Mouse (Mus musculus): Measurements from ENCODE around the gene Castor1.
"Not testable (repeated sequence)": the region's sequence is repeated elsewhere in the genome, so short reads cannot be mapped to it uniquely, and the experiment has no call there.

Gene Castor1

GRCm38 (mm10) chr11:4217914-4218629 lies at the start of gene Castor1:
Castor1 (plus strand) TSS chr11:4218225.
- DNase-seq = peak; percentile 87 to 91

DNA sequence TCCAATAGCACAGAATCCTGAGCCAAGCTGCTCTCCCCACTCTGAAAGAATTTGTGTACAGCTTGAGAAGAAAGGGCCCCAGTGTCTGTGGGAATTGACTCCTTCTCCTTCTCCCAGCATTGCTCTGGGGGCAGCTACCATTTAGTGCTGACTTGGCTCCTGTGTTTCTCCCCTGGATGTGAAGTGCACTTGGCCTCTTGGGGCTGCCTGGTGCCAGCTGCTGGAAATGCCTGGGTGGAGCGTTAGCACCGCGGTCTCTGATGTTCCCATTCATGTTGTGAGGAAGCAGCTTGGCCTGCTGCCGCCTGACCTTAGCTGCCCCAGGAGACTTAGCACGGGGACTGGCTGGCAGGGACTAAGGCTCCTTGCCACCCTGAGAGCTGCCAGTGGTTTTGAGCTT lies 43.4 kb upstream of the Castor1 start:
- DNase-seq = no peak

DNA sequence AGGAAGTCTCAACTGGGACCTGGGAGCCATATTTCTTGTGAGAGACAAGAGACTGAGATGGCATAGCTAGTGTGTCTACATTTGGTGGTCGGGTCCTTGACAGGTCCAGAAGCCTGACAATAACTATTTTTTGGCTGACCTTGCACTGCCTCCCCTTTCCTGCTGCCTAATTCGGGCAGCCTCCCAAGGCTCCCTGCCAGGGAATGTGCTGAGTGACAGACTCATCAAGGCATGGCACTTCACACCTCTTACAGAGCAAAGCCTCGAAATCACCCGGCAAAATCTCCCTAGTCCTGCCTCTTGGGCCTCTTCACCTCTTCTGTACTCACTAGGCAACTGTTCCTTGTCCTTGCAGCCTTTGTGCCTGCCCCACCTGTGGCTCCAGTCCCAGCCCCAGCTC lies 40.3 kb upstream of the Castor1 start:
- DNase-seq = no peak

DNA sequence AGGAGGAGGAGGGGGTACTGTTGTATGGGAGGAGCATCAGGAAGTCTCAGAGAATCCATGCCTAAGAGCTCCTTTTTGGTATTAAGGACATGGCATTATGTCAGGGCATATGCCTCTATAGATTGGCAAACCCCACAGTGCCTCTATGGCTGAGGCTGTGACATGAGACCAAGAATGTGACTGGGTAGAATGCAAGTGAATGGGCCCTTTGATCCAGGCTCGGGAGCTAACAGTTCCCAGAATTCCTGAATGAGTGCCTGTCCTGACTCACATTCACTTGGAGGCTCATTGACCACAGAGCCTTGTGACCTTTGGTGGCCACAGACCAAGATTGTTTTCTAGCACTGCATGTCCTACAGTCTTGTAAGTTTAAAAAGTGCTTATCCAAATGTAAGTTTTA lies 36.0 kb upstream of the Castor1 start:
- no peak for DNase-seq

DNA sequence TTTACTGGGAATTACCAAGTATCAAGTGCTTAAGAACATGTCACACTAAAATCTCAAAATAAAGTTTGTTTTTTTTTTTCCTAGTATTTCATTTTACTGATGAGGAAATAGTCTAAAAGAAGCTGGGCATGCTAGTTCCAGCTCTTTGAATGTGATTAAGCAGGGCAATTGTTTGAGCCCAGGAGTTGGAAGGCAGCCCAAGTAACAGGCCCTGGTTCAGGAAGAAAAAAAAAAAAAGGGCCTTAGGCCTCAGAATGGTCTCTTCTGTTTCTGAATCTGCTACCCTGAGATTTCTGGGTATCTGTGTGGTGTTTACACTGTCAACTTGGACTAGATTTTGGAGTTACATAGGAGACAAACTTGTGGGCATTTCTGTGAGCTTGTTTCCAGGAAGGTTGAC lies 34.5 kb upstream of the Castor1 start:
- DNase-seq = no peak

- no peak for DNase-seq
Observed at GRCm38 (mm10) chr11:4184251-4184952, 33.6 kb upstream of the Castor1 start.

- DNase-seq = not testable (repeated sequence)
Observed at GRCm38 (mm10) chr11:4185480-4185879, 32.5 kb upstream of the Castor1 start.

- peak; percentile 97 to 98 for DNase-seq
Observed at GRCm38 (mm10) chr11:4186486-4187317, 31.3 kb upstream of the Castor1 start, which contains the start of gene Tbc1d10a. Tbc1d10a (plus strand) TSS chr11:4186789.

DNA sequence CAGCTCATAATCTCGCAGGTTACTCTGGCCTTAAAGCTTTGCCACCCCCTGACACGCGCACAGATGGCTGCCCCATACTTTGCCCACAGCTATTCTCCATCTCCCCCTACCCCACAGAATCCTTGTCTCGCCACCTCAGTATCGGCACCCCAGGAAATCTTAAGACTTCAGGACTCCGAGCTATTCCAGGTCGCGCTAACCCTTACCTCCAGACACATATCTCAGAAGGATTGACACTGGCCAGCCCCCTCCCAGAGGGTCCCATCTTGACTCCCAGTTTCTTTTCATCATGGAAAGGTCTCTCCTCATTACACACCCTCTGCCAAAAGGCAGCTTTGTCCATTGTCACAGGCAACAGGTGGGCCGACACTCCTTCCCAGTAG lies 30.7 kb upstream of the Castor1 start:
- no peak for DNase-seq

DNA sequence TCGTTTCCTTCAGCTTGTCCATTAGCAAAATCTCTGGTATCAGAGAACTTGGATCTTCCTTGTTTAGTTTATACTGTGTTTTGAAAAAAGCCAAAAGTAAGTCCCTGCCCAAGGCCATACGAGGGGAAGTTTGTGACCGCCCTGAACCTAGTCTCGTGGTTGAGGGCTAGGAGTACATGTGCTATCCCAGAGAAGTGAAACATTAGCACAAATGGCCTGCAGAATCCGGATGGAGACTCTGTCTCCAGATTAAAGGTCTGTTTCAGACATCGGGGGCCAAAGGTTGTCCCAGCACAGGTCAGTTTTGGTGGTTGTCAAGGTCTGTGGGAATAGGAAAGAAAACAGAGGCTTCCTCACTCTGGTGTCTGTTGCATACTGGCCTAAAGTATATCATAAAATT lies 28.8 kb upstream of the Castor1 start:
- no peak for DNase-seq

GRCm38 (mm10) chr11:4190677-4191076 lies 27.3 kb upstream of the Castor1 start:
- DNase-seq = no peak

- DNase-seq = no peak
Observed at GRCm38 (mm10) chr11:4192757-4193156, 25.3 kb upstream of the Castor1 start.

DNA sequence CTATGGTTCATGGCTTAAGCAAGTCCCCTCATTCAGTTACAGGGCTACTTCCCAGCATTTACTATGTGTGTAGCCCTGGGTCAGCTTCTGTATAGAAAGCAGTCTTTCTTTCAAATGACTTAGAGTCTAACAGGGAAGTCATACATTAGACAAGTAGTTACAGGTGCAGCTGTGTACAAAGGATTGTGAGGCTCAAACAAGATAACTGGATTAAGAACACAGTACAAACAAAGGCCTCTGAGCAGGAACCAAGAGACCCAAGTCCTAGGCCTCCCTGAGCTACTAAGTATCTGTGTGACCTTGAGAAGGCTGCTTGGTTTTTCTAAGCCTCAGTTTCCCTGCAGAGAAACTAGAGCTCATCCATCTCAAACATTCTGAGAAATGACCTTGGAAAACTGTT lies 24.6 kb upstream of the Castor1 start:
- DNase-seq = no peak

DNA sequence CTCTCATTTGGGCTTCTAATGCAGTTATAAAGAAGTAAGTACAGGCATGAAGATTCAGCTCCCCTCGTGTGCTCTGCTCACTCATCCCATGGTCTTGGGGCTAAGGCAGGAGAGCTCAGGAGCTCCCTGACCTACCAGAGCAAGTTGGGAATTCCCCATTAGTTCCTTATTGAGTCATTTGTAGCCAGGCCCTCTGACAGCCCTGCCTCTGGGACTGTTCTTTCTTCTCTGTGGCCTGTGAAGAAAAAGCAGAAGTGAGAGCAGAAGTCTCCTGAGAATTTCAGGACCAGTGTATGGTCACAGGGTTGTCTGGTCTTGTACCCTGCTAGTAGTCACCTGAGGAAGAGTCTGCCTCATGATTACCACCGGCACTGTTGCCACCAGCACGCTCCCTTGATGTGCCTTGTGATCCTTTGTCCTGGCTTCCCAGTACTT lies 22.4 kb upstream of the Castor1 start:
- DNase-seq = peak; percentile 30 to 48

GRCm38 (mm10) chr11:4196636-4197035 lies 21.4 kb upstream of the Castor1 start:
- DNase-seq = no peak

DNA sequence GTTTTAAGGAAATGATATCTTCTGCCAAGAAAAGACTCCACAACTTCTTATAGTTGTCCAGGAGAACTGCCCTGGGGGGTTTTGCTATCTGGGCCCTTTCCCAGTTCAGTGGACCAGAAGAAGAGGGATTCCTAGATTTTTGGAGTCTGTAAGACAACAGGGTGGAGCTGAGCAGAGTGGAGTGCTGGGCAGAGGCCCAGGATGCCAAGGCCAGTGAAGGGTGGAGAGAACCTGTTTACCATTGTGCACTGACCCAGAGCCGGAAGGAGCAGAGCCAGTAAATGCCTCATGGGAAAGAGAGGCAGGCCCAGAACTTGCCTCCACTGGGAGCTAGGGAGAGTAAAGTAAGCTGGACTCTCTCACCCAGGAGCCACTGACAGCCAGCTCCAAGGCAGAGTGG lies 20.3 kb upstream of the Castor1 start:
- DNase-seq = no peak

DNA sequence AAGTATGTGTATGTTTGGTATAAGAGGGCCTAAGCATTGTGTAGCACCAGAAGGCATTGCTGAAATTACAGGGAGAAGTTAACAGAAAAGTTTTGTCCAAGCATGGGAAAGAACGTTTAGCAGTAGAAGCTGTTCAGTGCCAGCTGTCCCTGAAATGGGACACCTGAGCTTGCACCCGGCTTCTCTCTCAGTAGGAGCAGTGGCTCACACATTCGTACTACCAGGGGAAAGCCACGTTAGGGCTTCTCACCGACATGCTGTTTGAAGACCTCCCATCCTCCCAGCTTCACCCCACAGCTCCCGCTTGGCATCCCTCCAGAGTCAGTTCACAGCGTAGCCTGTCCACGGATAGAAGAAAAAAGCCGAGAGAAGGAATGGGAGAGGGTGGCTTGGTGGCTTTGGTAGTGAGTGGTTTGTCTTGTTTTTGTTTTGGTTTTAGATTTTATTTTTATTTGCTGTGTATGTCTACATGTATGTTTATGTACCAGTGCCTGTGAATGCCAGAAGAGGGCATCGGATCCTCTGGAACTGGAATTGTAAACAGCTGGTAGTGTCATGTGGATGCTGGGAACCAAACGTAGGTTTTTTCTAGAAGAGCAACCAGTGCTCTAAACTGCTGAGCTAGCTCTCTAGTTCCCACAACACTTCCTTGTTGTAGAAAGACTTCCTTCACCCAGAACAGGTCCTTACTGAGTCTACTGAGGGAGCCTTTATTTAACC lies 15.9 kb upstream of the Castor1 start:
- DNase-seq = no peak

DNA sequence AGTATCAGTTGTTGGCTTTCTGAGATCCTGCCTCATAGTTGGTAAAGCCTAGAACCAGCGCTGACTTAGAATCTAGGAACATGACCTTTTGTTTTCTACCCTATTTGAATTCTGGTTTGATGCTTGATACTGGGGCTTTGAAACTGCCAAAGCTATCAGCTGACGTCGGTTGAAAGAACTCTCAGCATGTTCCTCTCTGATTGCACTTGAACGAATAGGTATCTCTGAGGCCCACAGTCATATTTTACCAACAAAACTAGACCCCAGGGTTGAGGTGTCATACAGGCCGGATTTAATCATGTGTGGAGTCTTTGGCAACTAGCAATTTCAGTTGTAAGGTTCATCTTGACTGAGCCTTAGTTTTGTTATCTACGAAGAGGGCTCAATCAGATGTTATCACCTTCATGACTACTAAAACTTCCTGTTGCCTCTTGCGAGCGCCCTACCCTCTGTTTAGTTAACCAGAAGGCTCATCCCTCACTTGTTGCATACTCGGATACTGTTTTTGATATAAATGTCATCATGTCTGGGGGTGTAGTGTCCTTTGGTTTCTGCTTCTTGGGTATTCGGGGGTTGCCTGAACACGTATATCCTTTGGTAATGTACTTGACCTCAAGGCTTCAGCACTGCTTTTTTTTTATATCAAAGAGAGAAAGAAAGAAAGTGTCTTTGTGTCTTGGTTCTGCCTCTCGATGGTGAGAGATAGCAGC lies 14.9 kb upstream of the Castor1 start:
- no peak for DNase-seq

- DNase-seq = peak in 1 of 2 experiments; percentile 33
Observed at GRCm38 (mm10) chr11:4203705-4204074, 14.3 kb upstream of the Castor1 start.

DNA sequence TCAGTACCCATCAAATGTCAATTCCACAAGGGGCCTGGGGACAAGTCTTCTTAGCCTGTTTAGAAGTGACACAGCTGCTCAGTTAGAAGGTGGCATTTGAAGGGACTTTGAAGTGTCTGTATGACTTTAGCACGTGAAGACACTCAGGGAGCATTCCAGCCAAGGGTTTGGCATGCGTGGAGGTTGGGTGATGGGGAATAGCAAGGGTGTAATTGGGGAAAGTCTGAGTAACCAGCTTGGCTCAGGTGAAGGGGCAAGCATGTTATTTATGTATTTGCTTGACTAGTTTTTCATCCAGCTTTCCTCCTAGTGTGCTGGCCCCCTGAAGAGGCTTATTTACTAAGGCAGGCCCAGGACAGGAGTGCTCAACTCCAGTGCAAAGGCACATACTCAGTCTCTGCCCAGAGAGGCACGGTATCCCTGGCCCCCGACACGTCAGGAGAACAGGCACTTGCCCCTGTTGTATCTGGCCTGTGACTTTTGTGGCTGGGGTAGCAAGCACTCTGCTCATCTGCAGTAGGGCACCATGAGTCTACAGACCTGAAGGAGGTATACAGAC lies 12.8 kb upstream of the Castor1 start:
- DNase-seq = no peak

DNA sequence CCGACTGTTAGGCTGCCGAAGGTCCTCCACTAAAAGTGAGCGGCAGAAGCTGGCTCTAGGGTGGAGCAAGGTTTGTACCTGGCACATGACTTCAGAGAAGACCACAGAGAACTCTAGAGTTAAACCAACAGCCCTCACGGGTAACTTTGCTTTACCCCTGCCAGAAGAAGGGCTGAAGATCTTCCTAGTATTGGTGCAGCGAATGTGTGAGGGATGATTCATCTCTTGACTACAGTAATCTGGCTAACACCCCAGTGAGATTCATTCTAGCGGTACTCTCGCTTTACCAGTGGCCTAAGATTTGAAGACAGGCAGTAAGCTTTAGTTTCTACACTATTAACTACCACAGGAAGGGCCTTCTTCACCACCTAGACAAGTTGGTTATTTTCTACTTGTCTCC lies 12.1 kb upstream of the Castor1 start:
- no peak for DNase-seq

DNA sequence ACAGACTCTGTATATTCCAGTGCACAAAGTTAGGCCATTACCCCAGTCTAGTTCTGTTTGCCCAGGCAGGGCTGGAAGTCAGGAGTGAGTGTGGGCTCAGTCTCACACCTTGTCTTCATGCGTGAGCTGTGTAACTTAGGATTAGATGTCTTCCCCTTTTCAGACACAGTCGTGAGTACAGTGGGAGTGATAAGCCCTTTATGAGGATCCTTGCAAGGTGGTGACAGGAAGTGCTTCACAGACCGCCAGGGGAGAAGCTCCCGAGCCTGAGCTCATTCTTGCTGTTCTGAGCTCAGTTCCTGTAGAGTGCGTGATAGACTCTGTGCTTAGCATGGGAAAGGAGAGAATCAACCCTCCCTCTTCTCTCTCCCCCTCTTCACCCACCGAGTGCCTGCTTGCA lies 11.5 kb upstream of the Castor1 start:
- no peak for DNase-seq

Data from spleen, adult 18-20 months (tissue).